ENCODE assay signal across 8 mouse cellular contexts in genomic region chr7:19282385-19282784, GRCm38 (mm10). TPM values are rescaled to one million over a fixed set of nuclear protein-coding genes. Genes with fewer than 3 reads are reported as not detected.
A peak's percentile ranks its signal among the peaks of the same experiment; 100 is the strongest.
DNase-seq lines count a peak whose midpoint lies in the region; ATAC-seq and TF ChIP-seq lines count a peak whose summit lies in the region.

Gene Rtn2 (plus strand): TSS chr7:19282624.

- in situ Hi-C loops in Patski (cut with MboI; ENCODE audit: low pct_unique_long_range_greater_than_20kb) = loop anchor here (5.0 to 10.0 kb wide), 2 partner anchors 50 to 118 kb away; partner anchors contain the start of gene Gipr

- peak within 1 kb of the TSS; percentile 85 for H3K4me2 ChIP-seq in hindbrain, embryonic 11.5 days (replicated peaks; ENCODE audit: low read depth, low read length)

- ATAC-seq in Patski = peak; percentile 44
- peak; percentile 85 for ATAC-seq in hindbrain, embryonic 11.5 days (ENCODE audit: low FRiP score)

- TF ChIP-seq POLR2A in cerebellum, adult 2 months (IDR thresholded peaks at IDR 0.05; ENCODE audit: borderline replicate concordance, insufficient read depth, low read length) = no peak

- no peaks in the 10 kb centered on the region for H3K4me1 ChIP-seq in cerebellum, adult 2 months (ENCODE audit: control insufficient read depth, insufficient read depth, low read length)
- H3K4me1 ChIP-seq in hindbrain, embryonic 11.5 days (replicated peaks; ENCODE audit: control insufficient read depth, insufficient read depth, low read length) = no peaks in the 10 kb centered on the region; the same call in none of the 2 replicates

- peaks cover 2% of the 10 kb centered on the region; the same call in 1 of the 2 replicates for H3K36me3 ChIP-seq in hindbrain, embryonic 11.5 days (ENCODE audit: control insufficient read depth, insufficient read depth, low read length)

- no peaks in the 10 kb centered on the region for H3K9me3 ChIP-seq in hindbrain, embryonic 11.5 days (ENCODE audit: control insufficient read depth, low read length)

- WGBS in cerebellum, adult 2 months = under 1% methylated on average over 37 of the region's 37 CpGs
- WGBS in hindbrain, embryonic 11.5 days = under 1% methylated on average over 36 of the region's 37 CpGs

- POLR2A ChIA-PET in Patski (lab: Charles Lee) = no interaction called here

- TF ChIP-seq CTCF in Patski (IDR thresholded peaks at IDR 0.05) = no peak
- no peak for TF ChIP-seq CTCF in cerebellum, adult 2 months (IDR thresholded peaks at IDR 0.05; ENCODE audit: borderline replicate concordance, insufficient read depth, low read depth, low read length)

- H3K4me3 ChIP-seq in cerebellum, adult 2 months (replicated peaks; ENCODE audit: insufficient read depth, low read depth, low read length) = peak within 1 kb of the TSS; percentile 70
- H3K4me3 ChIP-seq in hindbrain, embryonic 11.5 days (ENCODE audit: low read depth, low read length) = peak within 1 kb of the TSS; percentile 81

- peaks cover 10% of the 10 kb centered on the region for H3K27me3 ChIP-seq in Patski
- no peaks in the 10 kb centered on the region for H3K27me3 ChIP-seq in cerebellum, adult 2 months (ENCODE audit: control insufficient read depth, insufficient read depth, low read length)
- peaks cover 40% of the 10 kb centered on the region for H3K27me3 ChIP-seq in hindbrain, embryonic 11.5 days (ENCODE audit: control insufficient read depth, insufficient read depth, low read length)

- H3K27ac ChIP-seq in cerebellum, adult 2 months (ENCODE audit: insufficient read depth, low read length) = peak within 1 kb of the TSS; percentile 72
- H3K27ac ChIP-seq in hindbrain, embryonic 11.5 days (ENCODE audit: low read depth, low read length) = peak within 1 kb of the TSS; percentile 83

- H3K9ac ChIP-seq in hindbrain, embryonic 11.5 days (ENCODE audit: low read depth, low read length) = peak within 1 kb of the TSS; percentile 95

- DNase-seq in Patski (ENCODE audit: low read depth, low spot score) = no peak
- DNase-seq in cerebellum, adult 2 months = peak; percentile 90 to 93
- peak; percentile 63 for DNase-seq in forelimb bud, embryonic 11.5 days (ENCODE audit: low read depth, low spot score)
- peak; percentile 92 for DNase-seq in hindbrain, embryonic 11.5 days (ENCODE audit: low spot score)
- peak; percentile 72 to 90 for DNase-seq in layer of hippocampus, postnatal 14 days (ENCODE audit: low spot score in 2 of 2)
- DNase-seq in lung, postnatal 10 days = peak; percentile 86
- peak; percentile 84 for DNase-seq in retina, postnatal 7 days (ENCODE audit: low read depth, low spot score)
- peak; percentile 55 for DNase-seq in urinary bladder, postnatal 25 days (ENCODE audit: low spot score)

- CTCF ChIA-PET in Patski (lab: Charles Lee) = interaction anchor here (1.0 to 3.9 kb wide), 5 partner anchors 30 to 85 kb away, joined by 3 to 37 read pairs (median 7); no protein-coding TSS in a partner anchor

RNA-seq across cellular contexts. Expression of gene Rtn2, which starts in this region (rescaled TPM):
- polyA plus RNA-seq in Patski (2021) = 4.0 TPM
- 96.9 and 101 TPM in 2 replicates for polyA plus RNA-seq in cerebellum, adult 2 months (2012; rRNA removed)
- polyA plus RNA-seq in hindbrain, embryonic 11.5 days (2014; fragmentation: Nextera tagmentation; extraction: Ambion mirVana) = 49.6 and 52.1 TPM in 2 replicates
- total RNA-seq in layer of hippocampus, postnatal 14 days (2021) = 100 to 1,000 TPM in 1 of 2 experiments, 10 to 100 TPM in 1; 93.0 to 104 TPM

Comparison
In these comparisons a context has a peak if more than half of its experiments do, and no peak if none do; other contexts are left out.
1. RNA of gene Rtn2 (polyA plus RNA-seq): 96.9 to 101 TPM in cerebellum, adult 2 months and 49.6 to 52.1 TPM in hindbrain, embryonic 11.5 days; 4.0 TPM in Patski (single experiment); every median in the first group is over 10 times any median in the second.